ENCODE assay signal across 8 mouse cellular contexts in genomic region chr12:28649141-28650110, GRCm38 (mm10). TPM values are rescaled to one million over a fixed set of nuclear protein-coding genes. Genes with fewer than 3 reads are reported as not detected.
DNase-seq lines count a peak whose midpoint lies in the region; ATAC-seq and TF ChIP-seq lines count a peak whose summit lies in the region.

Gene Rnaseh1 (plus strand): TSS chr12:28649602.

- peak within 1 kb of the TSS; percentile 78 for H3K9ac ChIP-seq in hindbrain, embryonic 16.5 days (ENCODE audit: low read depth, low read length)

- ATAC-seq in activated CD4-positive, CD25-positive, alpha-beta regulatory T cell, adult 4 months = peak; percentile 99
- peak; percentile 99 for ATAC-seq in common myeloid progenitor, adult 5-6 weeks (replicated peaks; ENCODE audit: low read depth, poor library complexity, severe bottlenecking)
- peak; percentile 97 for ATAC-seq in hindbrain, embryonic 16.5 days

- peak within 1 kb of the TSS; percentile 90 for H3K4me2 ChIP-seq in hindbrain, embryonic 16.5 days (ENCODE audit: low read length)

- intact Hi-C loops in gastrocnemius, adult 2 months (cut with DNase I) = no loop called here

- TF ChIP-seq CTCF in gastrocnemius, adult 2 months (IDR thresholded peaks at IDR 0.05) = no peak

- peaks cover 5% of the 10 kb centered on the region; the same call in 1 of the 2 replicates for H3K36me3 ChIP-seq in hindbrain, embryonic 16.5 days (ENCODE audit: control insufficient read depth, insufficient read depth, low read length)

- H3K4me1 ChIP-seq in hindbrain, embryonic 16.5 days (ENCODE audit: control insufficient read depth, insufficient read depth, low read depth, low read length) = peaks cover 5% of the 10 kb centered on the region

- no peaks in the 10 kb centered on the region for H3K27me3 ChIP-seq in hindbrain, embryonic 16.5 days (replicated peaks; ENCODE audit: control insufficient read depth, insufficient read depth, low read length)

- 2% methylated on average over 52 of the region's 52 CpGs for WGBS in hindbrain, embryonic 16.5 days

- DNase-seq in gastrocnemius, adult 2 months = peak; percentile 92
- peak; percentile 92 to 94 for DNase-seq in left cerebral cortex, adult 18-20 months (ENCODE audit: low spot score in 2 of 2)
- peak; percentile 92 for DNase-seq in lung, postnatal 4 days
- DNase-seq in retina, postnatal 1 day = peak; percentile 93
- DNase-seq in thymus, postnatal 4 days = peak; percentile 95

- peak within 1 kb of the TSS; percentile 89 for H3K27ac ChIP-seq in gastrocnemius, adult 2 months
- H3K27ac ChIP-seq in hindbrain, embryonic 16.5 days (ENCODE audit: low read depth, low read length) = peak within 1 kb of the TSS; percentile 79

- H3K4me3 ChIP-seq in gastrocnemius, adult 2 months = peak within 1 kb of the TSS; percentile 79
- H3K4me3 ChIP-seq in hindbrain, embryonic 16.5 days (ENCODE audit: low read length) = peak within 1 kb of the TSS; percentile 83

- no peaks in the 10 kb centered on the region for H3K9me3 ChIP-seq in hindbrain, embryonic 16.5 days (ENCODE audit: control insufficient read depth, low read length)

RNA-seq across cellular contexts. Expression of gene Rnaseh1, which starts in this region (rescaled TPM):
- 10 to 100 TPM; 28.9 to 29.2 TPM for polyA plus RNA-seq in activated CD4-positive, CD25-positive, alpha-beta regulatory T cell, adult 4 months (2017; shearing (Covaris generic))
- 20.8 and 21.5 TPM in 2 replicates for total RNA-seq in common myeloid progenitor, adult 5-6 weeks (2017)
- total RNA-seq in gastrocnemius, adult 2 months (2021) = 1 to 10 TPM; 6.2 to 7.7 TPM
- 22.7 and 23.0 TPM in 2 replicates for polyA plus RNA-seq in hindbrain, embryonic 16.5 days (2015; fragmentation: Nextera tagmentation; extraction: Ambion mirVana)
- 10 to 100 TPM; 13.1 to 16.2 TPM for total RNA-seq in left cerebral cortex, adult 18-20 months (2021)

Comparison
In these comparisons a context has a peak if more than half of its experiments do, and no peak if none do; other contexts are left out.
1. Peak in every context shown above with its lines: DNase-seq, ATAC-seq, H3K4me3 ChIP-seq and H3K27ac ChIP-seq.